Mouse (Mus musculus): ENCODE measurements at regions not wholly inside any gene's neighbourhood (a gene's known extent, or its start where the extent isn't known, plus 50 kb on each side); places are given as distances from the start of the nearest gene placed in this dataset.

DNA sequence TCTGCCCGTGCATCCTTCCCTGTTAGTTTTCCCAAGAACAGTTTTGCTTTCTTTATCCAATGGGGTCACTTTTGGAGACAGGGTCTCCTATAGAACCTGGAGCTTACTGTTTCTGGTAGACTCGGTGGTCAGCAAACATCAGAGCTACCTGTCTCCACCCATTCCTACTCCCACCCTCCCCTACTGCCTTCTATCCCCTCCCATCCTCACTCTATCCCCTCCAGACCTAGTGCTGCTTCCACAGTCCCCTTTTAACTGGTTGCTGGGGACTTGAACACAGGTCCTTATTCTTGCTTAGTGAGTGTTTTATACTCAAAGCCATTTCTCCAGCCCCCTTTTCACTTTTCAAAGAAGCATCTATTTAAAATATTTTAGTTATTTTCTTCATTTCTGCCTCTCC is 189.4 kb upstream of the Fat4 start:
- DNase-seq = no peak

DNA sequence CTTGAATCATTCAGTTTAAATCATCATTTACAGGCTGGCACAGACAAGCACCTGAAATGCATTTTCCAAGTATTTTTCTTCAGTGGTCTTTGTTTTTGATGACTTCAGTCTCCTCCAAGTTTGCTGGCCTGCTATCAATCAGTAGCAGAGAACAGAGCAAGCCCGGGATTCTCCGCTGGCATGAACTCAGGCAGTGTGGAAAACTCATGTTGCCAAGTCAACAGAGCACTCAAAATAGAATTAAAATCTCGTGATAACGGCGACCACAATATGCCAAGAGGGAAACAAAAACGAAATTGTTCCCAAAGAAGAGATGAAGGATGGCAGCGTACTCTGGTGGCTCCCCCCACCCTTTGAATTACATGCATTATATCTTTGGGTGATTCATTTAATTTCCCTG is 190.9 kb upstream of the Fat4 start:
- DNase-seq = no peak

DNA sequence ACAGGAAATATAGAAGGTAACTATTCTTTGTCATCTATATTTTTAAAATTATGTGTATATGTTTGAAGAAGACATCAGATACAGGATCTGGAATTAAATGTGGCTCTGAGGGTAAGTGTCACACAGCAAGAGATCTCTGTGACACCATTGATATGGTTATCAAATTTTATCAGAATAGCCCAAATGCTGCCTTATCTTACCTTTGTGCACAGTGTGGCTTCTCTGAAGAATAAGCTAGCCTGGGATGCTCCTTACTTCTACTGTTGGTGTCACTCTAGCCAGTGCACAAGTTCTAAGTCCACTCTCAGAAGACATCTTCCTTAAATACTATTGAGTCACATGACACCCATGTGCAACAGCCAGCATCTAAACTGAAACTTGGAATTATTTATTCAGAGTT is 194.0 kb upstream of the Fat4 start:
- no peak for DNase-seq

DNA sequence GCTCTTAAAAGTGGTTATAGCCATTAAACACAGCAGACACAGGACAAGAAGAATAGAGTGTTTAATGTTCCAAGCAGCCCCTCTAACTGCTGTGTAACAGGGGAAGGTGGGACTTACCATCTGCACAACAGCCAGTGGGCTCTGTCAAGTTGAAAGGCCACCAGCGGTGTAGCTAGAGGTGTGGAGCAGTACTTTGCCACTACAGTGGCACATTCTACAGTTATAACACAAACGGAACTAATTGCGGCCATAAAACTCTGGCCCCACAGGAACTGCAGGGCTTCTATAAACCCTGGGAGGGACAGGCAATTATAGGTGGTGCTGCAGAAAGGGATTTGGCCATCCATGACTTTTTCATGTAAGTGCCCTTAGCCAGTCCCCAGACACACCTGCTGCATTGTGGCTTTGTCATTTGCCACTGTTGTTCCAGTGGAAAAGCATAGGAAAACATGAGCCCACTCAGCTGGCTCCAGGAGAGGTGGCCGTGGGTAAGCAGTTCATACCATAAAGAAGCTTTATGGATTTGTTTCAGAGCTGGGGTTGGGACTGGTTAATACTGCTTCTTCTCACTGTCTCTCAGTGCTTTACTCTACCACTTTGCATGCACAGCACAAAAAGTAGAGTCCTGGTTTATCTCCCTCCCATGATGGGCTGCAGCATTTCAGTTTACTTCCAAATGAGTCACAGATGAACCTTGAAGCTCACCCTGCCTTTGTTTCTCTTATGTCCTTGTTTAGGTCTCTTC is 199.8 kb upstream of the Ankrd50 start:
- no peak for DNase-seq

DNA sequence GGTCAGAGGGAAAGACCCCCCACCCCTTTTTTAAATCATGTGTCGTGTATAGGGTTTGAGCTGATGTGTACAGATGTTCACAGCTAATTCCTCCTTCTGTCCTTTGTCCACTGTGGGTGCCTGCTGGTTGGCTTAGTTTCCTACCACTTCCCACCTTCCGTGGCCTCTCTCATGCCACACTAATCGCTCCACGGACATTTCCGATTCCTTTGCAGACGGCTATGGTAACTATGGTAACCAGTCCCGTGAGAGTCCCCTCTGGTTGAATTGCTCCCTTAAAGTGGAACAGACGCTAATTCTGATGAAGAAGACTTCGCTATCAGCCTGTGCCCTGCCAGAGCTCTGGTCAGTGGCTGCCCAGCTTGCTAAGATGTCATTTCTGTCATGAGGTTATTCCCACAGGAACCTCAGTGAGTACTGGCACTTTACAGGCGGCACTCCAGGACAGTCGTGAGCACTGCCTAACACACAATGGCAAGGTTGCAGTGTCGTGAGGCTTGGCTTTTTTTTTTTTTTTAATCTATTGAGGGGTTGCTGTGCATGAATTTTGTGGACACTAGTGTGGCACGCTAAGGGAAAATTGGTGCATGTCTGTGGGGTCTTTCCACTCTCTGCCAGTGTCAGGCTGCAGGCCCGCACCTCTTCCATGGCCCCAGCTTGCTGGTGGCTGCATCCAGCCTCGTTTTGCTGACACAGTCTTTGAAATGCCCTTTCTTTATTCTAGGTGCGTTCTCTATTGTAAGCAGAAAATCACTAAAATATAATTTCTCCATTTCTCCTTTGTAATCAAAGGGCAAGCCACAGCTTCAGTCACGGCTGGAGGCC is 179.2 kb upstream of the Ankrd50 start:
- peak; percentile 12 for DNase-seq

DNA sequence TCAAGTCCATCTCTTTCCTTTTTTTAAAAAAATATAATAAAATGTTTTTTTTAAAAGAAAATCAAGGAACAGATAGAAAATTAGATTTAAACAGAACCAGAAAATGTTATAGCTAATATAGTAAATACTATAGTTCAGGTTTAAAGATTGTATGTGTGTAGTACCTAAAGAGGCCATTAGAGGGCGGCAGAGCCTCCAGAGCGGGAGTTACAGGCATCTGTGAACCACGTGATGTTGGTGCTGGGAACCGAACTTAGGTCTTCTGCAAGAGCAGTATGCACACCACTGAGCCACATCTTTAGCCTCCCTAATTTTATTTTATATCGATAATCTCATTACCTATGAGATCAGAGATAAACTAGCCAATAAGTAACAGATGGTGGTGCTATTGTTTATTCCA is 178.4 kb upstream of the Ankrd50 start:
- DNase-seq = peak; percentile 9

DNA sequence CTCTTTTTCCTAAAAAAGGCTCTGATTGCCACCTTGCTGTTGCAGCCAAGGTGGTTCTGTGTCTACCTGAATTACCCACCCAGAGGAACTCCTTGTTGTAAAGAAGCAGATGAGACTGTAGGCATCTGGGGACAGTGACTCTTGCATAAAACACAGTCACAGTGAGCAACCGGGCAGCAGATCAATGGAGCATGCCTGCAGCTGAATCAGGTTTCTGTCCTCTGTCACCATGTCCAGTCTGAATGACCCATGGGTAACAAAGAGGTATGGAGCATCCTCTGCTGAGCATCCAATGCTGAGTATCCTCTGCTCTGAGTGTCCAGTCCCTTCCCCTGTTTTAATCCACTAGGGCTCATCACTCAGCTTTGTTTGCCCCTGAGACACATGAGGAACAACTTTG is 172.1 kb upstream of the Ankrd50 start:
- no peak for DNase-seq

DNA sequence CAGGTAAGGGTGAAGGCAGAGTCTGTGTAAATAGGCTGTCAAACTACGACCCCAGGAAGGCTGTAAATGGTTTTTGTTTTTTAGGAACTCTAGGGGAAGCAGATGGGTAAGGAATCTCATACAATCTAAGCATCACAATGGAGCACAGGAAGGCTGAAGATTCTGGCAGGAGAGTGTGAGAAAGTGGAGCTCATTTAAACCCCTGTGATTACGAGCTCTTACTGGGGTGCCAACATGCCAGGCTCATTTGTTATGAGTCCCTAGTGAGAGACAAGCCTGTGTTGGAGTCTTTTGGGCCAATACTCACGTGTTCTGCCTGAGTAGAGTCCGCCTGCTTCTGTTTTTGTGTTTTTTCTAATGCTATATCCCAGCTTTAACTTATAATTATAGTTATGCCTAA is 169.3 kb upstream of the Ankrd50 start:
- no peak for DNase-seq

DNA sequence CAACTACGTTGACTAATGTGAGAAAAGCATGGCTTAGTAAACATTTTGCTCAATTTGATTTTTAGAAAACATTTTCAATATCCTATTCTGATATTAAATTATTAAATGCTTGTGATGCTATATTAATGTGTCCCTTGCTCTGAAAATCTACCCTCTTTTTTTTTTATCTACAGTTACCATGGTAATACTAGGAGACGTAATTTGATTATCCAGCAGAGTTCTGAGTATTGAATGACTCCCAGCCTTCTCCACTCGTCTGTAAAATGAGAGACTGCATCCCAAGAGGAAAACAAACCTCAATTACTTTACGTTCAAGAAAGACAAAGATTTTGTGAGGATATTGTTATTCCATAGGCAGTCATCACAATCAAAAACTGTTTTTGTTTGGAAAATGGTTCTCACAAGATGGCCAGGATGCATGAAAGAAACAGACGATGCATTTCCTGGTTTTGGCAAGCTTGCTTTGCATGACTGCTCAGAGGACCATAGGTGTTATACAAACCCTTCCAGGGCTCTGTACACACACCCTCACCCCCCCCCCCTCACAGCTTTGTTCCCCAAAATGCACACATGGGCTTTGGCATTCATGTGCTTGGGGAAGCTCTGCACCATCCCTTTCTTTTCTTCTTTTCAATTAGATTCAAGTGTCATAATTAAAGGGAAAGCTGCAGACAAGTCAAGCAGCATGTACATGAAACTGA is 168.5 kb upstream of the Ankrd50 start:
- no peak for DNase-seq

DNA sequence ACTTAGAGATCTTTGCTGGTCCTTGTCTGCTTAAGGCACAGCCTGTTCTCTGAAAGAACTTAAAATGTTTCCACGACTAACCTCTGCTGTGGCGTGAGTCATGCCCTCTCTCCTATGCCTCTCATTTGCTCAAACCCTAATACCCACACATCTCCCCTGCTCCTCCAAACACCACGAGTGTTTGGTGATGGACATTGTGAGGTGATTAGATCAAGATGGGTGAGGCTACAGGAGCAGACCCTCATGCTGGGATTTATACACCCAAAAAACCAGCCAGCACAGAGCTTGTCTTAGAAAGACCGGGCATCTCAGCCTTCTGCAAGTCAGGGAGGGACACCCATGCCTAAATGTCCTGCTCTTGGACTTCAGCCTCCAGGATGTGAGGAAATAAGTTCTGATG is 165.5 kb upstream of the Ankrd50 start:
- no peak for DNase-seq

DNA sequence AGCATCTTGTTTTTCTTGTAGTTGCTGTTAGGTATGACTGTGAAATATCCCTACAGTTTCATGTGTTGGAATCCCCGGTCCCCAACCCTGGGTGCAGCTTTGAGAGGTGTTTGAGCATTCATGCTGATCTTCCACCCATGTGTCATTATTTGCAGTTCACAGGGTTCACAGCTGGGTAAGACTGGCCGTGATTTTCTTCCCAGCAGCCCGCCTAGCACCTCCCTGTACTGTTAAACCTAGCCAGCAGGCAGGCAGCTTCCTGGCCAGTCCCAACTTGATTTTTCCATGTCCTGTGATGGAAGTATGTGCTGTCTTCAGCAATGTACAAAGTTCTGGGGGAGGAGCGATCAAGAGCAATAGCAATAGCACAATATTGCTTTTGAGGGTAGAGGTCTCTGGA is 164.0 kb upstream of the Ankrd50 start:
- DNase-seq = no peak

DNA sequence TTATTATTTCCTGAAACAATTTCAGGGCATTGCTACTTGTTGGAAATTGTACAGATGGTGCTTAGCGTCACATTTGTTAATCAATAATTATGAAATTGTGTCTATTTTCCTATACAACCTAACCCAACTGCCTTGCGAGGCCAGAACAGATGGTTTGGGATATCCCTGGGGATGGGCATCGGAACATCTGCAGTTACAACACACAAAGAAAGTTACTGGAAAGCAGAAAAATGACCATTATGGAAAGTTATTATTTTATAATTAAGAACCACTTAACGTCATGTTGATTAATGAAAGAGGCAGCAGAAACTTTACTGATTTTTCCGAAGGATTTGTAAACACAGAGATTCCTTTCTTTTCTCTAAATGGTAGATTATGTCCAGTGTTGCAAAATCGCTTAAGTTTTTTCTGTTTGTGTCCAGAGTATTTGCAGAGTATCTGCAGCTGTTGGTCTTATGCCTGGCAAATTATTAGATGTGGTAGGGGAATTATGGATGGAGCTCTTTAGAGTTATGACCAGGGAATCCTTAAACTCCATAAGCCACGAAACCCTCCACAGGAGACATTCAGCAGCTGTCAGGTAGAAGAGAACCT is 163.2 kb upstream of the Ankrd50 start:
- no peak for DNase-seq

DNA sequence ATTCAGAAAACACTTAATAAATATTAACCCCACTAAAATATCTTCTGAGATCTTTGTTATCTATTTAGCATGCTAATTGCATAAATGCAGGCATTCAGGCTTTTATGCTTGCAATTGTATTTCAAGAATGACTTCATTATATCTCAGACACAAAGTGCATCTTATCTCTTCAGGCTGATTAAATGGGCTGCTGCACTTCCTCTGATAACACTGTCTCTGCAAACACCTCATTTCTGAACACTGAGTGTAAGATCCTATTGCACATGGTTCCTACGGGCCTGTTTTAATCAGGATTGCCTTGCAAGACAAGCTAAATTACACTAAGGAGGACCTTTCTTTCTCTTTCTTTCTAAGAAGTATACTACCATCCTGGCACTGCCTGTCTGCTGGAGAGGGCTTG is 157.1 kb upstream of the Ankrd50 start:
- DNase-seq = no peak

DNA sequence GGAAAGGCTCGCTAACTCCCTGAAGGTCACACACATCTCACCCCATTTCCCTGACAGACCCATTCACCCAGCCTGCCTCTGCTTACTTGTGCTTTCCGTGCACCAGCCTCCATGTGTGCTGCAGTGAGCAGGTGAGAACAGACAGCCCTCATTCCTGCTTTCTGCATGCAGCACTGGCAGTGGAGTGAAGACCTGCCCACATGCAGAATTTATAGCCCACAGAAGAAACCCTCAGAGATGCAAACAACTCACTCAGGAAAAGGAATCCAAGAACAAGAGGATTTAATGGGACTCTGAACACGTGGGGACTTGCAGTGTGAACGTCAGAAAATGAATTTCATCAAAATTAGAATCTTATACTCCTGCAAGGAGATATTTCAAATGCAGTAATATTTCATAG is 152.2 kb upstream of the Ankrd50 start:
- no peak for DNase-seq

DNA sequence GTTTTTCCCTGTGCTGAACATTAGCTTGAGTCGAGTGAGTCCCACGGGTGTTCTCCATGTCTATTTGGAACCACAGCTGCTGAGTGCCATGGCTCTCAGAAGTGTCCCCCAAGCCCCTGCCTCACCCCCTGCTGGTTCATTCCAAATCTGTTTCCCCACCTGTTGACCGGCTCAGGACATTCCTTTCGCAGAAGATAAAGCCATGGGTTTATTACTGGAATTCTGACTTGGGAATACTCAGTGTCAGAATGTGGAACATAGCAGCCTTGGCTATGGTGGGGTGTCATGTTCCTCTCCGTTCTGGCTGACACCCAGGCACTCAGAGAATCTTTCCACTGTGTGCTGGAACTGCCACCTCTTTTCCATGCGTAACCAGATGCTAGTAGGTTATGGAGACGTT is 148.7 kb upstream of the Ankrd50 start:
- no peak for DNase-seq

DNA sequence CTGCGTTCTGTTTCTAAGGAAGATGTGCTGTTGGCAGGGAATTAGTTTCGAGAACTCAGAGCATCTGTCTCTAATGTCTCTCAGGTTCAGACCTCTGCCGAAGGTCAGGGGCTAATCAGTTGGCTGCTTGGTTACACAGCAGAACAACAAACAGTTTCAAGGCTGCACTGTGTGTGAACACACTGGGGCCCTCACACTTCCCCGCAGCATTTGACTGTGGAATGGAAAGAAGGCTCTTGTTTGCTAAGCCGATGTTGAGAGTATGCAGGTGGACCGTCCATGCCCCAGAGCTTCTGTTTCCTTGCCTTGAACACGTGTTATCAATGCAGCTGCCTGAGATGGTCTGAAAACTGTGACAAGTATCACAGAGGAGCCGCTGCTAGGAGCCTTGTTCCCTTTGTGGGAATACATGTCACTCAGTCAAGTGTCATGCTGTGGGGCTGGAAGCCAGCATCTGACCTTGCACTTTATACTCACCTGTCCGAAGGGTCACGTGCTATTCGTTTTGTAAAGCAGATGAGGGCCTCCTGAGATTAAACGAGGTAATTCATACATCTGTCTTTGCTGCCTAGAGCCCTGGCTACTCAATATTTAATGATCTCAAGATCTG is 141.0 kb upstream of the Ankrd50 start:
- DNase-seq = peak; percentile 16

DNA sequence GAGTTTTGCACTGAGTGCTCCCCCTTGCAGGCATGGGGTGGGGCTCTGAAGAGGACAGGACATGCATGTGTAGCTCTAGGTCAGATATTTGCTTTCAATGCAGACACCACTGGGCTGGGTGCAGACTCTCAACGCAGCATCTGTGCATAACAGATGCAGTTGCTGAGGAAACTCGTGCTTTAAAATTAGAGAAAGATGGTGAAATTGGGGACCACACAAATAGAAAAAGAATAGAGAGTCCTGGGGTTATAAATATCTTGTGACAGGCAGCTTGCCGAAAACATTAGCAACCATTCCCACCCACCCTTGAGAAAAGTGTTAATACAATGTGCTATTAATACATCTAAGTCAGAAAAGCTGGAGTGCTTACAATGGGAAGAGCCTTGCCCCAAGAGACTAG is 133.3 kb upstream of the Ankrd50 start:
- DNase-seq = no peak

DNA sequence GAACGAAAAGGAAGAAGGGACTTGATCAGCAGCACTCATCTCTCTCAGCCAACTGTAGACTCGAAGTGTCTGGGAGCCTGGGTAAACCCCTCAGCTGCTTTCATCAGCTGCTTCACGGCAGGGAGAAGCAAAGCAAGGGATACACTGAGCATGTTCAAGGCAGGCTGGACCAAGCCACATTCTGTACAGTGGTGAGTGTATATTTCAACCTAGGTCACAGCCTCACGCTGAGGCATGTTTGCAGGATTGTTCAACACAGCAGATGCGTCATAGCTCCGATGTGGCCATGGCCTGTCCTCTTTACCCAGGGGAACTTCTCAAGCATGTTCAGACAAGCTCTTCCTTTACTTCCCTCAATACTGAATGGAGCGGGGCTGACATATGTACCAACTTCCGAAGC is 132.6 kb upstream of the Ankrd50 start:
- DNase-seq = no peak

DNA sequence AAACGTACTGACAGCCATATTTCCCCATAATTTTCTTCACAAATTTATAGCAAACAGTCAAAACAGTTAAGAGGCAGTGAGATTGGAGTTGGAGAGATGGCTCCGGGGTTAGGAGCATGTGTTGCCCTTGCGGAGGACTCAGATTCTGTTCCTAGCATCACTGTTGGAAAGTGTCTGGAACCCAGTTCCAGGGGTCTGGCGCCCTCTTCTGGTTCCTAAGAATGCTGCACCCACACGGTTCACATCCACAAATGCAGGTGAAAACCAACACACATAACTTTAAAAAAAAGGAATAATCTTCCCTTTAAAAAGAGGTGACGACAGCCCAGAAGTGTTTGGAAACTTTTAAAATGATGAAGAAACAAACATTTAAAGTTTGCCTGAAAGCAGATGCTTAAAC is 129.1 kb upstream of the Ankrd50 start:
- no peak for DNase-seq

DNA sequence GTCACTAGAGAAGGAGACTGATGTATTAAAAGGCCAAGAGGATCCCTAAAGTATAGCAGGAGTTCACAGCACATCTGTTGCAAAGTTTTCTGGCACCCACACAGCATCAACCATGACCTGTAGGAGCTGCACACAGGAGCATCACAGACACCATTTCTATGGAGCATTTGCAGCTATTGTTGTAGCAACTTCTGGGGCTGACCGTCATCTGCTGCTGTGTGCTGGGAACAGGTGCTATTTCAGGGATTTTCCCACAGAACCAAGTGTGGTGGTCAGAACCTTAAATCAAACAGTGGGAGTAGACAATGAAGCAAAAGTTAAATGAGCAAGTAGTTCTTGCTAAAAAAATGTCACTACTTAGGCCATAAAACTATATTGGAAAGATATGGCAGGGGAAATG is 106.9 kb upstream of the Ankrd50 start:
- no peak for DNase-seq

DNA sequence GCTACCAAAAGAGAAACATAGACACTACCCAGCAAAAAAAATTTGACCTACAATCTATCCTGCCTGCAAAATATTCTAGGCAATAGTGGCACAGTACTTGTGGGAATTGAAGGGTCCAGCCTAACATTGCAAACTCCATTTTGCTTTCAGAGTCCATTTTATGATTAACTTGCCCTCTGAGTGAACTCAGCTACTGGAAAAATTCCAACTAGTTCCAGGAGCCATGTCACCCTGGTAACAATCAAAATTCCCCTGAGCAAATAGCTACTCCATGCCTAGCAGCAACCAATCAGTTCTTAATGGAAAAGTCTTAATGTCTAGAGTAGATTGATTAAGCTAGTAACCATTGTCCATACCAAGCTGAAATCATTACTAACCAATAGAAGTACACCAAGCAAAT is 104.3 kb upstream of the Ankrd50 start:
- DNase-seq = no peak

DNA sequence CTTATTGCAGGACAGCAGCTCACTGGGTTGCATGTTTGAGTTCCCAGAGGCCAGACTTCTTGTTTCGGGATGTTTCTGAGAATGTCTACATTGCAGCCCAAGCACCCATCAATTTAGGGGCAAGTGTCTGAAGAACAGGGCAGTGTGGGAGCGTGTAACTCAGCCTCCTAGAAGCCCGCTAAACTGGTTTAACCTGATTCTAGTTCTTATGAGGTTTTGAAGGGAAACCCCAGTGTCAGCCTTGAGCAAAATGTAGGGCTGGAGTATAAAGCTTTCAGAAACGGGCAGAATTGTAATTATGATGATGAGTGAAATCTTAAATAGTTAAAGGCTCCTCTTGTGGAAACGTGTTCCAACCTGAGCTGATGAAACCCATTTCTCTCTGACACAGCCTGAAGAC is 100.9 kb upstream of the Ankrd50 start:
- no peak for DNase-seq

DNA sequence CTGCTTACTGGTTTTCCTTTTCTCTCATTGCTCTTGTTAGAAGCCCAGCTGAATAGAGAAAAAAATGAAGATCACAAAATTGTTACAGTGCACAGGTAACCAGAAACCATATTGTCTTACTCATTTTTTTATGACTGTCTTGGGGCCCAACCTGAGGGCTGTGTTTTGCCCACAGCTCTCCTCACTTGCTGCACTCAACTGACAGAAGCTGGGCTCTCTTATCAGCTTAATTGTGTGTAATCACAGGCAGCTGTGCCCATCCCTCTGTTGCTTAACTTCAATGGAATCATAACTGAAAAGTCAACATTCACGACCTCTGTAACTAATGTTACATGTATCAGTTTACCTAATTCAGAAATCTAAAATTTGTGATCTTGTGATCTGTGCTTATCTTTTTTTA is 95.1 kb upstream of the Ankrd50 start:
- no peak for DNase-seq

Measured in adrenal gland, postnatal 14 days (tissue).